Mouse (Mus musculus) kidney, adult 11 months (tissue): ENCODE measurements around the gene Gm4881.
A peak's percentile ranks its signal among the peaks of the same experiment; 100 is the strongest.
"Not testable (repeated sequence)": the region's sequence is repeated elsewhere in the genome, so short reads cannot be mapped to it uniquely, and the experiment has no call there.

ENCODE experiments used
- DNase-seq: peaks from one replicate; pipeline ENCODE4 v3.0.0; 2022

The Gm4881 gene

GRCm38 (mm10) chr7:24953966-24954365 lies 9.7 kb upstream of the Gm4881 start:
- no peak for DNase-seq

GRCm38 (mm10) chr7:24949958-24950623 lies 5.8 kb upstream of the Gm4881 start:
- DNase-seq: no peak

GRCm38 (mm10) chr7:24948774-24949173 lies 4.5 kb upstream of the Gm4881 start:
- no peak for DNase-seq

- DNase-seq: no peak
These were observed 3.2 kb upstream of the Gm4881 start for GRCm38 (mm10) chr7:24947316-24948048.

GRCm38 (mm10) chr7:24943641-24944040 lies 653 bp downstream of the Gm4881 start:
- no peak for DNase-seq

- no peak for DNase-seq
These were observed 12.6 kb downstream of the Gm4881 start for GRCm38 (mm10) chr7:24931651-24932050.

GRCm38 (mm10) chr7:24930475-24930874 lies 13.8 kb downstream of the Gm4881 start:
- no peak for DNase-seq

GRCm38 (mm10) chr7:24919728-24920127 lies 24.6 kb downstream of the Gm4881 start:
- DNase-seq: no peak

GRCm38 (mm10) chr7:24918763-24919323 lies 25.5 kb downstream of the Gm4881 start:
- no peak for DNase-seq

- DNase-seq: no peak
These were observed 31.8 kb downstream of the Gm4881 start for GRCm38 (mm10) chr7:24912480-24912879.

GRCm38 (mm10) chr7:24907211-24907748 lies 37.0 kb downstream of the Gm4881 start:
- no peak for DNase-seq

- no peak for DNase-seq
These were observed 37.7 kb downstream of the Gm4881 start for GRCm38 (mm10) chr7:24906551-24906950.

GRCm38 (mm10) chr7:24904936-24905335 lies 39.4 kb downstream of the Gm4881 start:
- peak; percentile 49 for DNase-seq

- DNase-seq: peak; percentile 99
These were observed 40.2 kb downstream of the Gm4881 start for GRCm38 (mm10) chr7:24904070-24904483.

GRCm38 (mm10) chr7:24903444-24903825 lies 40.9 kb downstream of the Gm4881 start:
- no peak for DNase-seq

- peak; percentile 74 for DNase-seq
These were observed 41.5 kb downstream of the Gm4881 start, which contains the start of gene Arhgef1 for GRCm38 (mm10) chr7:24902630-24903443. Arhgef1 (plus strand) TSS chr7:24902912.

GRCm38 (mm10) chr7:24902264-24902629 lies 42.0 kb downstream of the Gm4881 start:
- no peak for DNase-seq

GRCm38 (mm10) chr7:24901842-24902241 lies 42.5 kb downstream of the Gm4881 start:
- DNase-seq: no peak

- no peak for DNase-seq
These were observed 43.2 kb downstream of the Gm4881 start for GRCm38 (mm10) chr7:24901114-24901513.

GRCm38 (mm10) chr7:24897959-24898358 lies 46.3 kb downstream of the Gm4881 start:
- DNase-seq: no peak

GRCm38 (mm10) chr7:24897224-24897623 lies 47.1 kb downstream of the Gm4881 start, which contains the start of gene Cd79a:
Cd79a (plus strand) TSS chr7:24897381.
- DNase-seq: no peak

GRCm38 (mm10) chr7:24896269-24896668 lies 48.0 kb downstream of the Gm4881 start:
- DNase-seq: no peak

GRCm38 (mm10) chr7:24895749-24896148 lies 48.5 kb downstream of the Gm4881 start:
- not testable (repeated sequence) for DNase-seq
